Mouse (Mus musculus) midbrain, embryonic 10.5 days (tissue): ENCODE data around the gene Cenpv. TPM values are rescaled to one million over a fixed set of nuclear protein-coding genes. Genes with fewer than 3 reads are reported as not detected.
A peak's percentile ranks its signal among the peaks of the same experiment; 100 is the strongest.
"Not testable (repeated sequence)": the region's sequence is repeated elsewhere in the genome, so short reads cannot be mapped to it uniquely, and the experiment has no call there.

Experiments used
- DNase-seq: peaks from one replicate; pipeline ENCODE4 v3.0.0-alpha.2; 2017; ENCODE audit warnings: low spot score
- H3K27ac ChIP-seq: fragments of 300-500 bp; sonication (generic); replicated peaks from 2 replicates; pipeline ENCODE4 v1.5.1; 2016; ENCODE audit warnings: mild to moderate bottlenecking
- H3K27me3 ChIP-seq: fragments of 300-500 bp; sonication (generic); 2 replicates; pipeline ENCODE4 v1.6.1; 2016; ENCODE audit warnings: low read depth, mild to moderate bottlenecking; ENCODE audit not compliant: poor library complexity, severe bottlenecking
- H3K36me3 ChIP-seq: fragments of 300-500 bp; sonication (generic); 2 replicates; pipeline ENCODE4 v1.6.1; 2016; ENCODE audit warnings: mild to moderate bottlenecking, moderate library complexity
- H3K4me1 ChIP-seq: fragments of 300-500 bp; sonication (generic); 2 replicates; pipeline ENCODE4 v1.6.1; 2016
- H3K4me3 ChIP-seq: fragments of 300-500 bp; sonication (generic); 2 replicates; pipeline ENCODE4 v1.5.1; 2016; ENCODE audit warnings: mild to moderate bottlenecking, moderate library complexity
- H3K9me3 ChIP-seq: fragments of 300-500 bp; sonication (generic); replicated peaks from 2 replicates; pipeline ENCODE4 v1.6.1; 2016; ENCODE audit warnings: mild to moderate bottlenecking
- WGBS: fragments of 180-500 bp; shearing (Covaris S2); methylation state at CpG from one replicate; pipeline ENCODE4 v1.1.7; 2016; 5-methylcytosine and 5-hydroxymethylcytosine counted together
- polyA plus RNA-seq: library from polyadenylated mRNA; unstranded; fragments of >200 nt; fragmentation: Nextera tagmentation; extraction: Ambion mirVana; gene quantifications from 2 replicates; pipeline ENCODE4 v1.2.1, GENCODE M21; 2016

Gene Cenpv
- polyA plus RNA-seq, 1 experiment from 2014 or later: 41.7 TPM

GRCm38 (mm10) chr11:62512529-62513080 lies 26.5 kb downstream of the Cenpv start:
- Histone ChIP-seq H3K36me3 (peaks cover 15% of the 10 kb centered on the region), H3K4me3 (no peak overlapping the region), H3K9me3 (no peaks in the 10 kb centered on the region), H3K27ac (no peak overlapping the region), H3K27me3 (no peaks in the 10 kb centered on the region), H3K4me1 (peaks cover 6% of the 10 kb centered on the region; the same call in 1 of the 2 replicates)
- DNase-seq: no peak
- WGBS: 85% methylated on average over 8 of the region's 8 CpGs

- 84% methylated on average over 13 of the region's 13 CpGs for WGBS
- peak overlapping the region; percentile 38; the same call in 1 of the 2 replicates for H3K27ac ChIP-seq
- H3K27me3 ChIP-seq: no peaks in the 10 kb centered on the region
- peaks cover 6% of the 10 kb centered on the region; the same call in 1 of the 2 replicates for H3K4me1 ChIP-seq
- no peaks in the 10 kb centered on the region for H3K9me3 ChIP-seq
- no peak overlapping the region for H3K4me3 ChIP-seq
- H3K36me3 ChIP-seq: peaks cover 15% of the 10 kb centered on the region
- DNase-seq: no peak
These were observed 27.4 kb downstream of the Cenpv start for GRCm38 (mm10) chr11:62511444-62512202.

- no peaks in the 10 kb centered on the region for H3K27me3 ChIP-seq
- H3K9me3 ChIP-seq: no peaks in the 10 kb centered on the region
- peaks cover 15% of the 10 kb centered on the region for H3K36me3 ChIP-seq
- no peak overlapping the region for H3K27ac ChIP-seq
- no peak for DNase-seq
- 84% methylated on average over 5 of the region's 5 CpGs for WGBS
- peaks cover 6% of the 10 kb centered on the region; the same call in 1 of the 2 replicates for H3K4me1 ChIP-seq
- H3K4me3 ChIP-seq: no peak overlapping the region
These were observed 28.1 kb downstream of the Cenpv start for GRCm38 (mm10) chr11:62510956-62511355.

GRCm38 (mm10) chr11:62509571-62509970 lies 29.5 kb downstream of the Cenpv start:
- Histone ChIP-seq H3K9me3 (no peaks in the 10 kb centered on the region), H3K4me3 (no peak overlapping the region), H3K27ac (no peak overlapping the region), H3K36me3 (peaks cover 15% of the 10 kb centered on the region), H3K27me3 (no peaks in the 10 kb centered on the region), H3K4me1 (peaks cover 6% of the 10 kb centered on the region; the same call in 1 of the 2 replicates)
- DNase-seq: no peak
- 79% methylated on average over 3 of the region's 3 CpGs for WGBS

- H3K4me3 ChIP-seq, H3K27me3 ChIP-seq, H3K27ac ChIP-seq, DNase-seq, H3K4me1 ChIP-seq, H3K9me3 ChIP-seq: not testable (repeated sequence)
- H3K36me3 ChIP-seq: peaks cover 15% of the 10 kb centered on the region
- 97% methylated on average over 5 of the region's 5 CpGs for WGBS
These were observed 30.2 kb downstream of the Cenpv start for GRCm38 (mm10) chr11:62508816-62509215.

- H3K27ac ChIP-seq, H3K9me3 ChIP-seq, DNase-seq, H3K4me3 ChIP-seq, H3K27me3 ChIP-seq, H3K4me1 ChIP-seq: not testable (repeated sequence)
- H3K36me3 ChIP-seq: peaks cover 12% of the 10 kb centered on the region
- 96% methylated on average over 13 of the region's 13 CpGs for WGBS
These were observed 30.7 kb downstream of the Cenpv start for GRCm38 (mm10) chr11:62508365-62508764.

- H3K4me1 ChIP-seq: peaks cover 6% of the 10 kb centered on the region; the same call in 1 of the 2 replicates
- no peaks in the 10 kb centered on the region for H3K9me3 ChIP-seq
- no peaks in the 10 kb centered on the region for H3K27me3 ChIP-seq
- H3K4me3 ChIP-seq: no peak overlapping the region
- DNase-seq: no peak
- H3K36me3 ChIP-seq: peaks cover 6% of the 10 kb centered on the region; the same call in 1 of the 2 replicates
- WGBS: 87% methylated on average over 4 of the region's 4 CpGs
- no peak overlapping the region for H3K27ac ChIP-seq
These were observed 31.4 kb downstream of the Cenpv start for GRCm38 (mm10) chr11:62507683-62508082.

GRCm38 (mm10) chr11:62500529-62500928 lies 38.5 kb downstream of the Cenpv start:
- 96% methylated on average over 2 of the region's 2 CpGs for WGBS
- Histone ChIP-seq H3K27me3 (no peaks in the 10 kb centered on the region), H3K9me3 (no peaks in the 10 kb centered on the region), H3K4me3 (no peak overlapping the region), H3K4me1 (peaks cover 2% of the 10 kb centered on the region), H3K27ac (no peak overlapping the region), H3K36me3 (no peaks in the 10 kb centered on the region)
- no peak for DNase-seq

GRCm38 (mm10) chr11:62498802-62499201 lies 40.3 kb downstream of the Cenpv start:
- no peaks in the 10 kb centered on the region for H3K9me3 ChIP-seq
- no peak overlapping the region for H3K27ac ChIP-seq
- DNase-seq: no peak
- peaks cover 14% of the 10 kb centered on the region for H3K4me1 ChIP-seq
- H3K4me3 ChIP-seq: no peak overlapping the region
- H3K27me3 ChIP-seq: no peaks in the 10 kb centered on the region
- 83% methylated on average over 2 of the region's 2 CpGs for WGBS
- no peaks in the 10 kb centered on the region for H3K36me3 ChIP-seq

- DNase-seq: no peak
- 66% methylated on average over 3 of the region's 3 CpGs for WGBS
- Histone ChIP-seq H3K36me3 (no peaks in the 10 kb centered on the region), H3K27ac (no peak overlapping the region), H3K9me3 (no peaks in the 10 kb centered on the region), H3K4me3 (no peak overlapping the region), H3K4me1 (peaks cover 14% of the 10 kb centered on the region), H3K27me3 (no peaks in the 10 kb centered on the region)
These were observed 41.9 kb downstream of the Cenpv start for GRCm38 (mm10) chr11:62497181-62497580.

- WGBS: 64% methylated on average over 5 of the region's 5 CpGs
- peak; percentile 25 for DNase-seq
- Histone ChIP-seq H3K9me3 (no peaks in the 10 kb centered on the region), H3K27ac (no peak overlapping the region), H3K36me3 (no peaks in the 10 kb centered on the region), H3K4me1 (peaks cover 14% of the 10 kb centered on the region), H3K4me3 (no peak overlapping the region), H3K27me3 (no peaks in the 10 kb centered on the region)
These were observed 42.8 kb downstream of the Cenpv start for GRCm38 (mm10) chr11:62496151-62496715.

- no peaks in the 10 kb centered on the region for H3K36me3 ChIP-seq
- no peak overlapping the region for H3K4me3 ChIP-seq
- H3K27ac ChIP-seq: peak overlapping the region; percentile 75
- peak; percentile 19 for DNase-seq
- H3K27me3 ChIP-seq: no peaks in the 10 kb centered on the region
- 29% methylated on average over 8 of the region's 10 CpGs for WGBS
- peaks cover 14% of the 10 kb centered on the region for H3K4me1 ChIP-seq
- no peaks in the 10 kb centered on the region for H3K9me3 ChIP-seq
These were observed 43.7 kb downstream of the Cenpv start for GRCm38 (mm10) chr11:62495276-62495801.
